Mouse (Mus musculus) neural tube, embryonic 12.5 days (tissue): ENCODE data around the gene Pard6a. TPM values are rescaled to one million over a fixed set of nuclear protein-coding genes. Genes with fewer than 3 reads are reported as not detected.

ENCODE experiments used
- ATAC-seq: fragments of 200-750 bp; cut with Nextera tagmentation; 2 replicates; pipeline ENCODE4 v1.8.0; 2017; ENCODE audit warnings: low read depth, mild to moderate bottlenecking, moderate TSS enrichment, moderate library complexity; ENCODE audit not compliant: low FRiP score
- H3K27ac ChIP-seq: fragments of 300-500 bp; sonication (generic); 2 replicates; pipeline ENCODE4 v1.5.1; 2016
- H3K27me3 ChIP-seq: fragments of 300-500 bp; sonication (generic); replicated peaks from 2 replicates; pipeline ENCODE4 v1.6.1; 2016; ENCODE audit warnings: mild to moderate bottlenecking
- H3K36me3 ChIP-seq: fragments of 300-500 bp; sonication (generic); 2 replicates; pipeline ENCODE4 v1.6.1; 2016; ENCODE audit warnings: mild to moderate bottlenecking
- H3K4me1 ChIP-seq: fragments of 300-500 bp; sonication (generic); 2 replicates; pipeline ENCODE4 v1.6.1; 2016
- H3K4me2 ChIP-seq: fragments of 300-500 bp; sonication (generic); replicated peaks from 2 replicates; pipeline ENCODE4 v1.6.1; 2016; ENCODE audit warnings: mild to moderate bottlenecking
- H3K4me3 ChIP-seq: fragments of 300-500 bp; sonication (generic); 2 replicates; pipeline ENCODE4 v1.5.1; 2016
- H3K9ac ChIP-seq: fragments of 300-500 bp; sonication (generic); 2 replicates; pipeline ENCODE4 v1.6.1; 2016; ENCODE audit warnings: mild to moderate bottlenecking
- H3K9me3 ChIP-seq: fragments of 300-500 bp; sonication (generic); 2 replicates; pipeline ENCODE4 v1.6.1; 2016; ENCODE audit warnings: mild to moderate bottlenecking
- WGBS: fragments of 180-500 bp; shearing (Covaris S2); methylation state at CpG from one replicate; pipeline ENCODE4 v1.1.7; 2016; 5-methylcytosine and 5-hydroxymethylcytosine counted together
- polyA plus RNA-seq: library from polyadenylated mRNA; unstranded; fragments of >200 nt; fragmentation: Nextera tagmentation; extraction: Ambion mirVana; gene quantifications from 2 replicates; pipeline ENCODE4 v1.2.1, GENCODE M21; 2016

Pard6a gene
- polyA plus RNA-seq, 1 experiment from 2014 or later: 31.9 TPM

DNA sequence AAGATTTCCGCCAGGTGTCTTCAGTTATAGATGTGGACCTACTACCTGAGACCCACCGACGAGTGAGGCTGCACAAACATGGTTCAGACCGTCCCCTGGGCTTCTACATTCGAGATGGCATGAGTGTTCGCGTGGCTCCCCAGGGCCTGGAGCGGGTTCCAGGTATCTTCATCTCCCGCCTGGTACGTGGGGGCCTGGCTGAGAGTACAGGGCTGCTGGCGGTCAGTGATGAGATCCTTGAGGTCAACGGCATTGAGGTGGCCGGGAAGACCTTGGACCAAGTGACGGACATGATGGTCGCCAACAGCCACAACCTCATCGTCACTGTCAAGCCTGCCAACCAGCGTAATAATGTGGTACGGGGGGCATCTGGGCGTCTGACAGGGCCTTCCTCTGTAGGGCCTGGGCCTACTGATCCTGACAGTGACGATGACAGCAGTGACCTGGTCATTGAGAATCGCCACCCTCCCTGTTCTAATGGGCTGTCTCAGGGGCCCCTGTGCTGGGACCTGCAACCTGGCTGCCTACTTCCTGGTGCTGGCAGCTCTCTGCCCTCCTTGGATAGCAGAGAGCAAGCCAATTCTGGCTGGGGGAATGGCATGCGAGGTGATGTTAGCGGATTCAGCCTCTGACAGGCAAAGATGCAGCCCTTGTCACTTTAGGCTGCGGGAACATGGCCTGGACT lies 1.9 kb downstream of the Pard6a start:
- H3K9ac ChIP-seq: peak overlapping the region; percentile 53
- no peak overlapping the region for H3K27ac ChIP-seq
- WGBS: 92% methylated on average over 24 of the region's 24 CpGs
- no peaks in the 10 kb centered on the region for H3K9me3 ChIP-seq
- no peak for ATAC-seq
- peaks cover 41% of the 10 kb centered on the region for H3K4me1 ChIP-seq
- peak overlapping the region; percentile 96 for H3K4me2 ChIP-seq
- H3K36me3 ChIP-seq: peaks cover 28% of the 10 kb centered on the region
- H3K27me3 ChIP-seq: no peaks in the 10 kb centered on the region
- no peak overlapping the region for H3K4me3 ChIP-seq

DNA sequence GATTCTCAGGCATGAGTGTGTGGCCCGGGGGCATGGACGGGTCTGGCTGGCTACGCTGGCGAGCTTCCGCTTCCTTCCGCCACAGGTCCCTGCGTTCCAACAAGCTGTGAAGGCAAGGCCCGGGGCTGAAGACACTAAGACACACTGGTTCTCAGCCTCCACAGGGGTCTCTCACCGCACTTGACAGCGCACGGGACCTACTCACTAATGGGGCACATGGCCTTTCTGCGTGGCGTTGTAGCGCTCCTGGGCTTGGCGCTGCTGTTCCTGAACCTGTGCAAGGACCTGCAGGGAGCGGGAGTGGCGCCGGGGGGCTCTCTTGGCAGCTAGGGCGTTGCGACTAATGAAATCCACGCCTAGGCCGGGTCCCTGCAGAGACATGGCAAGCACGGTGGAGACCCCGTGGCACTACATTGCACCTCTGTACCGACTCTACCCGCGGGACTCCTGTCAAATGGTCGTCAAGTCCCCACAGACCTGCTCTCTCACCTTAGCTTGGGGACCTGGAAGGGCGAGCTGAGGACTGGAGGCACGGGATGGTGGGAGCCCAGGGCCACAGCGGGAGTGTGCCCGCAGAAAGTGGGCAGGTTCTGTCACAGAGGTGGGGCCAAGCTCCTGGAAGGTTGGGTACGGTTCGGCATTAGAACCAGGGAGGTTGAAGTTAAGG lies 3.3 kb downstream of the Pard6a start:
- WGBS: 95% methylated on average over 34 of the region's 34 CpGs
- H3K27ac ChIP-seq: no peak overlapping the region
- ATAC-seq: no peak
- no peak overlapping the region for H3K4me3 ChIP-seq
- H3K27me3 ChIP-seq: no peaks in the 10 kb centered on the region
- H3K9ac ChIP-seq: no peak overlapping the region
- H3K4me2 ChIP-seq: no peak overlapping the region
- H3K4me1 ChIP-seq: peaks cover 43% of the 10 kb centered on the region
- no peaks in the 10 kb centered on the region for H3K9me3 ChIP-seq
- H3K36me3 ChIP-seq: peaks cover 17% of the 10 kb centered on the region

DNA sequence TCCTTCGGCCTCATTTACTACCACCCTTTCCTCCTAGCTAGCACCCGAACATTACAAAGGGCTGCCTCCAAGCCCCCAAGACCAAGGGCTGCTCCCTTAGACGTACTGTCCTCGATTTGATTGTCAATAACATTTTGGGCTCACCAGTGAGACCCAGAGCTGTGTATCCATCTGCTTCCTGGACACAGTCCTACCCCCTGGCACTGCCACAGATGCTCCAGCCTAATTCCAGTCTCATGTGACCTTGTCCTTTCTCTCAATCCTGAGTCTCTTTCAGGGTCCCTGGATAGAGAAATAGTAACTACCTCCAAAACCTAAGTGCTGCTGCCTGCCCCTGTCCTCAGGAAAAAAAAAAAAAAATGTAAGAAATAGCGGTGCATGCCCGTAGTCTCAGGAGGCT lies 4.0 kb downstream of the Pard6a start:
- ATAC-seq: no peak
- Histone ChIP-seq H3K4me2 (no peak overlapping the region), H3K9me3 (no peaks in the 10 kb centered on the region), H3K36me3 (peaks cover 17% of the 10 kb centered on the region), H3K27ac (no peak overlapping the region), H3K9ac (no peak overlapping the region), H3K27me3 (no peaks in the 10 kb centered on the region), H3K4me1 (peaks cover 38% of the 10 kb centered on the region), H3K4me3 (no peak overlapping the region)
- WGBS: 93% methylated on average over 6 of the region's 6 CpGs

DNA sequence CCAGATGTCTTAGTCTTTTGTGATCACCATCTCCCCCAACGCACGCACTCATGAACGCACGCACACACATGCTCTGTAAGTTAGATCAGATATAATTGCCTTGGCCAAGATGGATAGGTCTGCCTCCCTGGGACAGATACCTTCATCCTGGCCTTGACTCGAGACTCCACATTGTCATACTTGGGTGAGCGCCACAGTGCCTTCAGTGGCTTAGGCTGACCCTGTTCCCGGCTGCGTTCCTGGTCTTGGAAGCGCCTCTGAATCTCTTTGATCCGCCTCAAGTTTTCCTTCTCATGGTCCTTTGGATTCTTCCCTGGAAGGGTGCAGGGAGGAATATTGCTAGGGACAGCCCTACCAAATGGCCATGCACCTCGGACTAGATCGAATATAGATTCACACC lies 5.5 kb downstream of the Pard6a start:
- Histone ChIP-seq H3K9ac (no peak overlapping the region), H3K4me1 (peaks cover 31% of the 10 kb centered on the region), H3K4me3 (no peak overlapping the region), H3K27ac (no peak overlapping the region), H3K9me3 (no peaks in the 10 kb centered on the region), H3K27me3 (no peaks in the 10 kb centered on the region), H3K36me3 (peaks cover 17% of the 10 kb centered on the region), H3K4me2 (peak overlapping the region; percentile 93)
- no peak for ATAC-seq
- 80% methylated on average over 12 of the region's 12 CpGs for WGBS

DNA sequence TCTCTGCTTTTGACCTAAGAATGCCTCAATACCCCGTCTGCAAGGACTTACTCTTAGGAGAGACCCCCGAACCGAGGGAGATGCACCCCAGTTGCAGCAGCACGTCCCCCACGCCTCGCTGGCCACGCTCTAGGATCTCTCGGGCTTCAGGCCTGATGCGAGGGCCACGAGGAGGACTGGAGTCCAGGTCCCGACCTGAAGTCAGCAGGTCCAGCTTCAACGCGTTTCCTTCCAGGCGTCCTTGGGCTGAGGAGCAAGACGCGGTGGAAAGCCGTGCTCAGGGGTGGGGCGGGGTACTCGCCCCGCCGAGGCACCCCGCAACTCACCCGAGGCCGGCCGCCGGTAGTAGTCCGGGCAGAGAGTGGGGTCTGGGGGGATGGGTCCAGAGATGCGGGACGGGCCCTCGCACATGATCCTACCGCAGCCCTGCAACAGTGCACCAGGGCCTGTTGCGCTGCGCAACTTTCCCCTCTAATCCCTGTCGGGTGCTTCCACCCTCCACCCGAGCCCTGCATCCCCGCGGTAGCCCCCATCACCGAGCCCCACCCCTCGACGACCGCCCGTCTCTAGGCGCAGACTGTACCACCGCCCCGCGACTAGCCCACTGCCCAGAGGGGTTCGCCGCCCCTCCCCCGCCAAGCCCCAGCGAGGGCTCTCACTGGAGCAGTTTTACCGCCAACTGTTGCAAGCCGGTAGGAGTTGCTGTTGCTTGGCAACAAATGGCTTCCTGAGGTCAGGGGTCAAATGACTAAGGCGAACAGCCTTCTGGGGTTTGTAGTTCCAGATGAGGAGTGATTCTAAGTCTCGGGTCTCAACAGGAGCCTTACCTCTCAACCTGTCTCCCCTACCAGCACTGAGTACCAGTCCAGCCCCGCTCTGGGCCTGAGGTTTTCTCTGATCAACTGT lies 6.8 kb downstream of the Pard6a start, which contains the start of the genes 4933405L10Rik and Enkd1:
TSS of gene 4933405L10Rik (plus strand) at position 158 of the 906 bp plus-strand sequence.
TSS of gene Enkd1 (minus strand) at position 713 of the 906 bp plus-strand sequence.
- under 1% methylated on average over 55 of the region's 55 CpGs for WGBS
- Histone ChIP-seq H3K9me3 (no peaks in the 10 kb centered on the region), H3K27me3 (no peaks in the 10 kb centered on the region), H3K4me3 (peak within 1 kb of the TSS; percentile 54), H3K36me3 (peaks cover 17% of the 10 kb centered on the region), H3K9ac (peak within 1 kb of the TSS; percentile 63), H3K27ac (no peak within 1 kb of the TSS), H3K4me2 (peak within 1 kb of the TSS; percentile 93), H3K4me1 (peaks cover 20% of the 10 kb centered on the region)
- ATAC-seq: peak; percentile 84

DNA sequence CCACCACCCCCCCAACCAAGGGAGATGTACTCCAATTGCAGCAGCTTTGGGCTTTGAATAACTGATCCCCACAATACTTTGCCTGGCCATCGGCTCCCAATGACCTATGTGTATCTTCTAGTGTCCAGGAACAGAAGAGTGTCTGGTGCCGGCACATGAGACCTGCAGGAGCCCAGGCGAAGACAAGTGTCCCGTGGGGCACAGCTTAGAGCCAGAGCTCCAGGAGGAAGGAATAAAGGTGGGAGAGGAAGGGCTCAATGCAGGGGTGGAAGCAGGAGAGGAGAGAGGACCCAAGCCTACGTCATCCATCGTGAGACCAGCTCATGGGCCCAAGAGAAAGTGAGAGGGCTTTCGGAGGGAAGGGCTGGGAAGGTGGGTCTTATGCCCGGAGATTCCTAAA lies 7.7 kb downstream of the Pard6a start:
- 96% methylated on average over 8 of the region's 8 CpGs for WGBS
- Histone ChIP-seq H3K4me1 (peaks cover 20% of the 10 kb centered on the region), H3K4me2 (no peak overlapping the region), H3K27ac (no peak overlapping the region), H3K9me3 (no peaks in the 10 kb centered on the region), H3K4me3 (no peak overlapping the region), H3K27me3 (no peaks in the 10 kb centered on the region), H3K36me3 (peaks cover 9% of the 10 kb centered on the region), H3K9ac (no peak overlapping the region)
- peak; percentile 6; the same call in 1 of the 2 replicates for ATAC-seq

DNA sequence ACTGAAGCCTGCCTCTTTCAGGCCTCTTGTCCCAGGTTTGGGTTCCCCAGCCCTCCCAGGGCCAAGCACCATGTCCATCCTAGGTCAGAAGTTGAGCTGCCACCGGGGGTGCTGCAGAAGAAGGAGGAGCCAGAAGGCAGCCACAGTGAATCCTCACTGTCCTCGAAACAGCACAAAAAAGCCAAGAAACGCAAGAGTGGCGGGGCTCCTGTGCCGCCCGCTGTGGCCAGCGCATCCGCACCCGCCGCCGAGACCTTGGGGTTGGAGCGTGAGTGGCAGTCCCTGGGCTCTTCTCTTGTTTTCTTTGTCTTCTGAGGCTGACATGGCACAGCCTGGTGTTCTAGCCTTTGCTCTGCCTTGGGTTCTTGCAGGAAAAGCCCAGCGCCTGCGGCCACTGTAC lies 8.4 kb downstream of the Pard6a start:
- H3K27ac ChIP-seq: no peak overlapping the region
- H3K27me3 ChIP-seq: no peaks in the 10 kb centered on the region
- H3K4me1 ChIP-seq: peaks cover 20% of the 10 kb centered on the region
- no peak overlapping the region for H3K4me3 ChIP-seq
- ATAC-seq: no peak
- 70% methylated on average over 14 of the region's 14 CpGs for WGBS
- H3K36me3 ChIP-seq: peaks cover 2% of the 10 kb centered on the region
- H3K4me2 ChIP-seq: no peak overlapping the region
- no peak overlapping the region for H3K9ac ChIP-seq
- no peaks in the 10 kb centered on the region for H3K9me3 ChIP-seq

DNA sequence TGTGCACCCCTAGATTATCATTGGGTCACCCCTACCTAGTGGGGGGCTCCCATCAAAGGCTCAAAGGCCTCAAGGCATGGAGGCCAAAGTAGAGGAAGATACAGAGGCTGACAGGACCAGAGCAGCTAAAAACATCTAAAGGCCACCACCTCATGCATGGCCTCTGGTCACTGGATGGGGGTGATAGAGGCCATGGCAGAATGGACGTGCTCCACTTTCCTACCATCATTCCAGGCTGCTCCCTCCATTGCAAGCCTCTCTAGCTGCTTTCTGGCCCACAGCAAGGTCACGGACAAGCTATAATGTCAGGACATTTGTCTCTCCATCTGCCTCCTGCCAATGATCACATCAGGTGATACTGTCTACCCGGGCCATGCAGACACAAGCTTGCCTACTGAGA lies 11.3 kb downstream of the Pard6a start:
- 89% methylated on average over 3 of the region's 3 CpGs for WGBS
- Histone ChIP-seq H3K4me2 (no peak overlapping the region), H3K27me3 (no peaks in the 10 kb centered on the region), H3K4me1 (peaks cover 7% of the 10 kb centered on the region), H3K36me3 (peaks cover 23% of the 10 kb centered on the region), H3K4me3 (no peak overlapping the region), H3K9ac (no peak overlapping the region), H3K27ac (no peak overlapping the region), H3K9me3 (no peaks in the 10 kb centered on the region)
- no peak for ATAC-seq

DNA sequence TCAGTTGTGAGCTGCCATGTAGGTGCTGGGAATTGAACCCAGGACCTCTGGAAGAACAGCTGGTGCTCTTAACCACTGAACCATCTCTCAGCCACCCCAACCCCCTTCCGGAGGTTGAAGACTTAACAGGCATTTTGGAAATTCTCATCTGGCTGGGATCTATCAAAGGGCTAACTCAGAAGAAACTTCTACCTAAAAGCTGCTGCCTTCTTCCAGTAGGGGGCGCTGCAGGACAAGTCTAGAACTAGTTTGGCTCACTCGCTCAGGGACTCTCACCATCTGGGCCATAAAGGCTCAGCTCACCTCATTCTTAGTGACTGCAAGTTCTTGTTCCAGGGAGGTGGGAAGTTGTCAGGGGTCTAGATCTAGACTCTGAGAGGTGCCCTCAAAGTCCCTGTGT lies 13.2 kb downstream of the Pard6a start:
- Histone ChIP-seq H3K4me1 (no peaks in the 10 kb centered on the region), H3K27me3 (no peaks in the 10 kb centered on the region), H3K9me3 (no peaks in the 10 kb centered on the region), H3K27ac (no peak overlapping the region), H3K4me2 (no peak overlapping the region), H3K36me3 (peaks cover 28% of the 10 kb centered on the region), H3K9ac (no peak overlapping the region), H3K4me3 (no peak overlapping the region)
- WGBS: 8% methylated on average over 3 of the region's 3 CpGs
- ATAC-seq: peak; percentile 46; the same call in 1 of the 2 replicates

DNA sequence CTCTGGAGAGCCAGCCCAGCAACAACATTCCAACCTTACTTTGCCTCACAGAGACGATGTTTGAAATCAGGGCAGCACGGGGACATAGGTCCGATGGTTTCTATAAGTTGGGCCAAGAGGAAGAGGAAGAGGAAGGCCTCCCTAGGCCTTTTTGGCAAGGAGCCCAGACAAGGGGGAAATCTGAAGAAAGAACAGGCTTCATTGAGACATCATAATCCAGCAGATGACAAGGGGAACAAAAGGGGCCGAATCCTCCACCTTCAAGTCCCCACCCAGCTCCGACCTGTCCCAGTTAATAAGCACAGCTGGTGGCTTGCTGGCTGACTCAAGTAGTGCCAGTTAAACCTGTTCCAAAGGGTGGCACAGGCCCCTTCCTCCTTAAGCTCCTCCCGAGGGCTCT lies 14.1 kb downstream of the Pard6a start:
- H3K27ac ChIP-seq: no peak overlapping the region
- H3K9me3 ChIP-seq: no peaks in the 10 kb centered on the region
- H3K9ac ChIP-seq: no peak overlapping the region
- H3K4me2 ChIP-seq: no peak overlapping the region
- H3K36me3 ChIP-seq: peaks cover 28% of the 10 kb centered on the region
- 87% methylated on average over 6 of the region's 6 CpGs for WGBS
- no peaks in the 10 kb centered on the region for H3K4me1 ChIP-seq
- H3K27me3 ChIP-seq: no peaks in the 10 kb centered on the region
- no peak for ATAC-seq
- no peak overlapping the region for H3K4me3 ChIP-seq

DNA sequence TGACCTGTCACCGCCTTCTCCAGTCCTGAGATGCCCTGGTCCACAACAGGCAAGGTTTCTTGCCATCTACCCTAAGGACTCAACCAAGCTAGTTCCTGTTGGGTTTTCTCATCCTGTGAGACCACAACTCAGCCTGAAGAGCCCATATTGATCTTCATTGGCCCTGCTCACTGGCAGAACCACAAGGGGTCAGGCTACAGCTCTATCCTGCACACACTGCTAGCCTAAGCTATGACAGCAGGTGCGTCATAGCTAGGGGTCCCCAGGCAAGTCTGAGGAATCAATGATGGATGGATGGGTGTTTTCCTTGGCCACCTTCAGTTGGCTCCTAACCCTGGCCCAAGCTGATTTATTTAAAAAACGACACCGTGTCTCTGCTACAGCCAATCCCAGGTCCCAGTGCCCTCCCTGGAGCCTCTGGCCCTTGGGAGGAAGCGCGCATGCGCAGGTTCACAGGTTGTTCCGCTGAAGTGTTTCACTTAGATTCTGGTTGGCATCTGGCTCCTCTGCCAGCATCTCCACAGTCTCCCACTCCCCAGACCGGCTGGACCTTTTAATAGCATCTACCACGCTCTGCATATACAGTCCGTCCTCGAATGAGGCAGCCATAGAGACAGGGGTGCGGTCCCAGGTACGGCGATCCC lies 15.5 kb downstream of the Pard6a start:
- ATAC-seq: no peak
- H3K27ac ChIP-seq: no peak overlapping the region
- no peak overlapping the region for H3K4me3 ChIP-seq
- no peaks in the 10 kb centered on the region for H3K27me3 ChIP-seq
- WGBS: 94% methylated on average over 15 of the region's 15 CpGs
- peaks cover 34% of the 10 kb centered on the region for H3K36me3 ChIP-seq
- no peak overlapping the region for H3K9ac ChIP-seq
- no peaks in the 10 kb centered on the region for H3K9me3 ChIP-seq
- H3K4me2 ChIP-seq: no peak overlapping the region
- H3K4me1 ChIP-seq: no peaks in the 10 kb centered on the region

DNA sequence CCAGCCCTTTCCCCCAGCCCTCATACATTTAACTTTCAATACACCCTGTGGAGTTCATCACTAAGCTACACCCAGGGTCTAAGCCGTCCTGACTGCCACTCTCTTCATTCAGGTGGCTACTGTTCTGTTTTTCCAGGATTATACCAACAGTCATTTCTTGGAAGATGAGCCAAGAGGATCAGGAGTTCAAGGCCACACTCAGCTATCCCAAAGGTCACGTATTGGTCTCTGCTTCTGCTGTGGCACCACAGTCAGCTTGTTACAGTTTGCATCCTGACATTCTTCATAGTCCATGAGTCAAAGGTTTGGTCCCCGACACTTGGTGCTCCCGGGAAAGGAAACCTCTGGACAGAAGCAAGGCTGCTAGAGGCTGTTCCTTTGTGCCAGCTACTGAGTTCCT lies 18.7 kb downstream of the Pard6a start:
- peaks cover 49% of the 10 kb centered on the region for H3K36me3 ChIP-seq
- no peaks in the 10 kb centered on the region for H3K27me3 ChIP-seq
- no peak overlapping the region for H3K27ac ChIP-seq
- no peaks in the 10 kb centered on the region for H3K4me1 ChIP-seq
- no peaks in the 10 kb centered on the region for H3K9me3 ChIP-seq
- H3K4me2 ChIP-seq: no peak overlapping the region
- ATAC-seq: no peak
- H3K9ac ChIP-seq: no peak overlapping the region
- 89% methylated on average over 4 of the region's 4 CpGs for WGBS
- no peak overlapping the region for H3K4me3 ChIP-seq
